15 mouse cellular contexts compared by ENCODE assay signal in genomic region chr11:107450097-107450496, GRCm38 (mm10). TPM values are rescaled to one million over a fixed set of nuclear protein-coding genes. Genes with fewer than 3 reads are reported as not detected.
A peak's percentile ranks its signal among the peaks of the same experiment; 100 is the strongest.
DNase-seq lines count a peak whose midpoint lies in the region; ATAC-seq and TF ChIP-seq lines count a peak whose summit lies in the region.
"Had no signal": no experiment of that assay in that cellular context is flagged by ENCODE, and none has a peak within 500 bp of the region (broad histone marks: within the 10 kb centered on the region; RNA-seq: fewer than 3 reads in every experiment).

No protein-coding gene starts in this region.

- WGBS in liver, embryonic 16.5 days (ENCODE audit: insufficient replicate concordance): 75% methylated on average over 6 of the region's 6 CpGs
- WGBS in intestine, embryonic 15.5 days: 56% methylated on average over 6 of the region's 6 CpGs

- peak; percentile 49 to 51 for DNase-seq in cerebellum, postnatal 10 days
- DNase-seq in cerebellum, adult 18-20 months: no peak
- peak; percentile 56 for DNase-seq in kidney, adult 9 months
- DNase-seq in kidney, adult 11 months: no peak
- peak; percentile 51 for DNase-seq in MEL (ENCODE audit: low read depth, low spot score)
- no peak for DNase-seq in urinary bladder, postnatal 25 days (ENCODE audit: low spot score)
- DNase-seq: adrenal gland, postnatal 36 days; embryo, embryonic 11 days; right cerebral cortex, postnatal 4 days had no signal

- no peak for TF ChIP-seq RAD21 in MEL (IDR thresholded peaks at IDR 0.05; ENCODE audit: low read depth, low read length)

- H3K79me2 ChIP-seq in MEL (ENCODE audit: control insufficient read depth, insufficient read depth, low read length, poor library complexity): peaks cover 62% of the 10 kb centered on the region

- no peak for TF ChIP-seq CTCF in MEL (IDR thresholded peaks at IDR 0.05 in 2 of 3, conservative IDR thresholded peaks at IDR 0.05 in 1 of 3; ENCODE audit: control insufficient read depth in 1 of 3, insufficient read depth in 1 of 3, low read depth in 2 of 3, low read length in 3 of 3, poor library complexity in 1 of 3, severe bottlenecking in 1 of 3)

- H3K4me3 ChIP-seq in MEL (ENCODE audit: control insufficient read depth in 1 of 2, insufficient read depth in 1 of 2, low read depth in 2 of 2, low read length in 2 of 2): peak overlapping the region; percentile 42 to 54
- H3K4me3 ChIP-seq in liver, embryonic 16.5 days (ENCODE audit: low read depth, low read length): no peak overlapping the region
- H3K4me3 ChIP-seq in intestine, embryonic 15.5 days (replicated peaks): no peak overlapping the region
- H3K4me3 ChIP-seq: heart, embryonic 15.5 days had no signal

- H3K27ac ChIP-seq in MEL (ENCODE audit: control insufficient read depth, low read depth, low read length): peak overlapping the region; percentile 98
- H3K27ac ChIP-seq in liver, embryonic 16.5 days (ENCODE audit: low read length): peak overlapping the region; percentile 89
- no peak overlapping the region for H3K27ac ChIP-seq in intestine, embryonic 15.5 days
- H3K27ac ChIP-seq: hindbrain, postnatal 0 days; stomach, postnatal 0 days had no signal

- H3K36me3 ChIP-seq in MEL (ENCODE audit: control insufficient read depth in 1 of 2, insufficient read depth in 2 of 2, low read length in 2 of 2): peaks cover 0 to 50% of the 10 kb centered on the region in 2 experiments; a peak in 3 of 4 replicates
- no peaks in the 10 kb centered on the region for H3K36me3 ChIP-seq in liver, embryonic 16.5 days (ENCODE audit: control insufficient read depth, insufficient read depth)
- H3K36me3 ChIP-seq in intestine, embryonic 15.5 days: no peaks in the 10 kb centered on the region
- H3K36me3 ChIP-seq: heart, embryonic 15.5 days had no signal

- H3K9ac ChIP-seq in MEL (ENCODE audit: control insufficient read depth, low read depth, low read length, poor library complexity, severe bottlenecking): peak overlapping the region; percentile 82
- H3K9ac ChIP-seq in liver, embryonic 16.5 days (ENCODE audit: low read depth, low read length): no peak overlapping the region
- H3K9ac ChIP-seq in intestine, embryonic 15.5 days: no peak overlapping the region
- H3K9ac ChIP-seq: heart, embryonic 15.5 days had no signal

- H3K9me3 ChIP-seq in MEL (replicated peaks; ENCODE audit: insufficient read depth, low read length): no peaks in the 10 kb centered on the region
- no peaks in the 10 kb centered on the region for H3K9me3 ChIP-seq in liver, embryonic 16.5 days (replicated peaks; ENCODE audit: control insufficient read depth, low read length)
- H3K9me3 ChIP-seq in intestine, embryonic 15.5 days: no peaks in the 10 kb centered on the region
- H3K9me3 ChIP-seq: heart, embryonic 15.5 days had no signal

- H3K27me3 ChIP-seq in MEL (ENCODE audit: control insufficient read depth in 1 of 2, insufficient read depth in 2 of 2, low read length in 2 of 2): no peaks in the 10 kb centered on the region
- no peaks in the 10 kb centered on the region for H3K27me3 ChIP-seq in liver, embryonic 16.5 days (ENCODE audit: control insufficient read depth, insufficient read depth, low read depth, low read length)
- no peaks in the 10 kb centered on the region for H3K27me3 ChIP-seq in intestine, embryonic 15.5 days (replicated peaks)
- H3K27me3 ChIP-seq: heart, embryonic 15.5 days had no signal

- peak in 1 of 2 experiments; percentile 21; a peak in 1 of 4 replicates for TF ChIP-seq EP300 in MEL (IDR thresholded peaks at IDR 0.05; ENCODE audit: low read depth in 1 of 2, low read length in 2 of 2)

- no peak for ATAC-seq in liver, embryonic 16.5 days (ENCODE audit: low read depth)
- no peak for ATAC-seq in intestine, embryonic 15.5 days
- ATAC-seq: hindbrain, postnatal 0 days had no signal

- peaks cover 49 to 55% of the 10 kb centered on the region in 2 experiments for H3K4me1 ChIP-seq in MEL (ENCODE audit: control insufficient read depth in 1 of 2, insufficient read depth in 2 of 2, low read length in 2 of 2)
- peaks cover 69% of the 10 kb centered on the region for H3K4me1 ChIP-seq in liver, embryonic 16.5 days (ENCODE audit: control insufficient read depth, low read depth, low read length)
- H3K4me1 ChIP-seq in intestine, embryonic 15.5 days (replicated peaks): peaks cover 8% of the 10 kb centered on the region

- TF ChIP-seq POLR2A in MEL (IDR thresholded peaks at IDR 0.05; ENCODE audit: control insufficient read depth in 1 of 2, insufficient read depth in 1 of 2, low read depth in 1 of 2, low read length in 2 of 2, poor library complexity in 1 of 2): no peak

- H3K4me2 ChIP-seq in liver, embryonic 16.5 days (ENCODE audit: low read depth, low read length): peak overlapping the region; percentile 64; the same call in 1 of the 2 replicates
- no peak overlapping the region for H3K4me2 ChIP-seq in intestine, embryonic 15.5 days (replicated peaks)
- H3K4me2 ChIP-seq: heart, embryonic 15.5 days; midbrain, embryonic 11.5 days had no signal

TF ChIP-seq in MEL, 35 proteins besides CTCF, POLR2A, EP300 and RAD21:
- 0 out of 2 replicates have a peak, but pooled peaks have one; percentile 3 for TF ChIP-seq TCF12 (IDR thresholded peaks at IDR 0.05; ENCODE audit: low read depth, low read length)
- TF ChIP-seq MYB (IDR thresholded peaks at IDR 0.05; ENCODE audit: low read depth, low read length): no peak
- TF ChIP-seq MAFK (IDR thresholded peaks at IDR 0.05; ENCODE audit: borderline replicate concordance, low read depth, low read length): no peak
- no peak for TF ChIP-seq RCOR1 (IDR thresholded peaks at IDR 0.05; ENCODE audit: low read depth, low read length)
- no peak for TF ChIP-seq TBP (IDR thresholded peaks at IDR 0.05; ENCODE audit: low read depth, low read length)
- TF ChIP-seq E2F4 (IDR thresholded peaks at IDR 0.05; ENCODE audit: borderline replicate concordance, low read depth, low read length): no peak
- TF ChIP-seq ETS1 (IDR thresholded peaks at IDR 0.05; ENCODE audit: low read depth, low read length): peak; percentile 60
- TF ChIP-seq ZNF384 (IDR thresholded peaks at IDR 0.05; ENCODE audit: low read depth, low read length): no peak
- TF ChIP-seq TAL1 (IDR thresholded peaks at IDR 0.05; ENCODE audit: low read length): no peak
- no peak for TF ChIP-seq NRF1 (IDR thresholded peaks at IDR 0.05; ENCODE audit: insufficient read depth, low read depth, low read length, poor library complexity, severe bottlenecking)
- TF ChIP-seq MAX (IDR thresholded peaks at IDR 0.05; ENCODE audit: low read length): no peak

RNA-seq across cellular contexts. Expression of gene Pitpnc1, which starts 20.4 kb away (rescaled TPM):
- total RNA-seq in MEL (2012; rRNA removed): 19.3 and 31.9 TPM in 2 replicates
- polyA plus RNA-seq in MEL (2012; ENCODE audit: insufficient read depth in 1 of 2, insufficient read length in 2 of 2, low read depth in 1 of 2, low replicate concordance in 2 of 2, missing spikeins in 1 of 2): 10 to 100 TPM in 1 of 2 experiments, not detected in 1; 25.3 TPM
- polyA plus RNA-seq in liver, embryonic 16.5 days (2015; fragmentation: Nextera tagmentation; extraction: Ambion mirVana): 7.6 and 9.2 TPM in 2 replicates
- polyA plus RNA-seq in intestine, embryonic 15.5 days (2015; fragmentation: Nextera tagmentation; extraction: Ambion mirVana): 13.3 and 14.2 TPM in 2 replicates

RNA-seq across cellular contexts. Expression of gene Psmd12, which starts 29.2 kb away (rescaled TPM):
- 149 and 173 TPM in 2 replicates for total RNA-seq in MEL (2012; rRNA removed)
- polyA plus RNA-seq in MEL (2012; ENCODE audit: insufficient read depth in 1 of 2, insufficient read length in 2 of 2, low read depth in 1 of 2, low replicate concordance in 2 of 2, missing spikeins in 1 of 2): 100 to 1,000 TPM; 139 to 437 TPM
- 79.2 and 81.0 TPM in 2 replicates for polyA plus RNA-seq in liver, embryonic 16.5 days (2015; fragmentation: Nextera tagmentation; extraction: Ambion mirVana)
- polyA plus RNA-seq in intestine, embryonic 15.5 days (2015; fragmentation: Nextera tagmentation; extraction: Ambion mirVana): 158 and 168 TPM in 2 replicates

Comparison
In these comparisons a context has a peak if more than half of its experiments do, and no peak if none do; other contexts are left out.
1. DNase-seq: peak in cerebellum, postnatal 10 days (2 of 2), kidney, adult 9 months (single experiment) and MEL (single experiment); none in cerebellum, adult 18-20 months (0 of 2), kidney, adult 11 months (single experiment) and urinary bladder, postnatal 25 days (single experiment).
2. H3K4me3 ChIP-seq: peak in MEL (2 of 2); none in liver, embryonic 16.5 days (single experiment) and intestine, embryonic 15.5 days (single experiment).